Mouse (Mus musculus): Measurements from ENCODE around the gene Igf2.

DNA sequence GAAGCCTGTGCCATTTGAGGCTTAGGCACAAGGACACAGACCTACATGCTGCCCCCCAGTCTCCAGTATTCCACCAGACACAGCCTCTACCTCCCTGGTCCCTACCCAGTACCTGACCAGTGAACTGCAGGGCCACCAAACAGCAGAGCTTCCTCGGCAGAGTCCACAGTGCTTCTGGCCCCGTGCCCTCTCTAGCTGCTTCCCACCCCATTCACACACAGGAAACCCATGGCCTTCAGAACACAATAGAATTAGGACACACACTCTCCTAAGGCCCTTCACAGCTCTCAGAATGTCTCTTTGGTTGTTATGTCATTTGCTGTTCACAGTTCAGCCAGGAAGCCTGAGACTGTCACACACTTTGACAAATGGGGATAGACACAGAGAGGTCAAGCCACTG is at the start of gene Igf2:
- TF ChIP-seq CTCF (IDR thresholded peaks at IDR 0.05; ENCODE audit: insufficient read depth, low read length) (no peak), POLR2A (IDR thresholded peaks at IDR 0.05; ENCODE audit: borderline replicate concordance, extremely low read depth, low read depth, low read length) (no peak)

All from lung, adult 2 months (tissue).